Mouse (Mus musculus): ENCODE data around the gene Sec14l5. TPM values are rescaled to one million over a fixed set of nuclear protein-coding genes. Genes with fewer than 3 reads are reported as not detected.

Gene Sec14l5
- total RNA-seq, 1 experiment from 2014 or later, result not detected

DNA sequence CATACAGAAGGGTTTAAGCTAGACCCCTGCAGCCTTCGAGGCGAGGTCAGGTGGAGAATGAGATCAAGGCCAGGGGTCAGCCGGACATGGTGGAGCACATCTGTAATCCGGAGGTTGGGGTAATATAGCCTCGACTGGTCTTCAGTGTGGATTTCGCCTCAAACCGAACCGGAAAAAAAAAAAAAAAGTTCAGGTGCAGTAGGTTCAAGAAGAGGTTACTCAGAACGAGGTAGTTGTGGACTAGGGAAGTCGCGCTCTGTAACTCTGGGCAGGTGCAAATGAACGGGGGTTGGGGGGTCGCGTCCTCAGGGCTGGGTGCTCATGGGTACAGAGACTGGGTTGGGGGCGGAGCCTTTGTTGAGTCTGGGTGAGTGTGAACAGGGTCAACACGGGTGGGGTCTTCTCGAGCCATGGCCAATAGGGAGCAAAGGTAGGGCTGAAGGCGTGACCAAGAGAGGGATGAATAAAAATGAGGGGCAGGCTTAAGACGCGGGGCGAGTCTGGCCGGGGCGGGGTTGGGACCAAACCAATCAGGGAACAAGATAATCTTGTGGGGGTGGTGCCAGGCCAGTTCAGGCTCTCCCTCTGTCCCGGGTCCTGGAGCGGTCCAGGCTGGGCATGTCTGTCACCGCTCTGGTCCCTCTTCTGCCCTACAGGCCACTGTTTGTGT is 407 bp upstream of the Sec14l5 start:
- 0 out of 2 replicates have a peak, but pooled peaks have one; percentile 6 for ATAC-seq (replicated peaks; ENCODE audit: insufficient number of reproducible peaks, low FRiP score, low TSS enrichment, poor library complexity, severe bottlenecking)

- ATAC-seq (replicated peaks; ENCODE audit: insufficient number of reproducible peaks, low FRiP score, low TSS enrichment, poor library complexity, severe bottlenecking), result no peak
Observed at GRCm38 (mm10) chr16:5150544-5150943, 3.6 kb downstream of the Sec14l5 start.

DNA sequence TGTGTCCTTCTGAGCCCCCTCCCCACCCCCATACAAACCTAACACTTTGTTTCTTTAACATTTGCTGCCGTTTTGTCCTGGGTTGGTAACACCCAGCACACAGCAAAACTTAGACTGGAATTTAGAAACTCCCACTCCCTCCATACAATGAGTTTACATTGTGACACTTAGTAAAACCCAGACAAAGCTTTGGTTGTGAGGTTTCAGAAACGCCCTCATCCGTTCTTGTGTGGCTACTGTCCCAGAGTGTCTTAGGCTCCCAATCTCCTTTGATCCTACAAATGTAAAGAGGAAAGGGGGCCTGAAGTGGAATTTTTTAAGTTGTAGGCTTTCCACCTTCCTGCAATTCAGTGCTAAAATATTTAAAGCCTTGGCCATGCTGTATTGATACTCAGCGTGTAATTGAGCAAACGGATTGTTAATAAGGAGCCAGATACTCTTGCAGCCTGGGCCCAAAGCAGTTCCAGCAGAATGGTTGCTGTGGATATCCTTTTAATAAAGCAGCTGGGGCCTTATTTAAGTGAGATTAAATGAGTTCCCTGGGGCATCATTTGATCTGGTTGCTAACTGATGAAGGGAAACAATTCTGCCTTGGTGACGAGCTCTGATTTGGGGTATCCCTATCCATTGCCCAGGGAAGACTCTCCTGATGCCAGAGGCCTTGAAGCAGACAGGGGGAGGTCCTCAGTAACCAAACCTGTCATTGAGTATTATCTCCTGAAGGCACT is 6.6 kb downstream of the Sec14l5 start:
- ATAC-seq (replicated peaks; ENCODE audit: insufficient number of reproducible peaks, low FRiP score, low TSS enrichment, poor library complexity, severe bottlenecking), result no peak

- ATAC-seq (replicated peaks; ENCODE audit: insufficient number of reproducible peaks, low FRiP score, low TSS enrichment, poor library complexity, severe bottlenecking), result no peak
Observed at GRCm38 (mm10) chr16:5155014-5155413, 8.1 kb downstream of the Sec14l5 start.

GRCm38 (mm10) chr16:5156495-5156894 is 9.6 kb downstream of the Sec14l5 start:
- no peak for ATAC-seq (replicated peaks; ENCODE audit: insufficient number of reproducible peaks, low FRiP score, low TSS enrichment, poor library complexity, severe bottlenecking)

GRCm38 (mm10) chr16:5157113-5157512 is 10.2 kb downstream of the Sec14l5 start:
- ATAC-seq (replicated peaks; ENCODE audit: insufficient number of reproducible peaks, low FRiP score, low TSS enrichment, poor library complexity, severe bottlenecking), result no peak

GRCm38 (mm10) chr16:5159248-5159647 is 12.3 kb downstream of the Sec14l5 start:
- no peak for ATAC-seq (replicated peaks; ENCODE audit: insufficient number of reproducible peaks, low FRiP score, low TSS enrichment, poor library complexity, severe bottlenecking)

DNA sequence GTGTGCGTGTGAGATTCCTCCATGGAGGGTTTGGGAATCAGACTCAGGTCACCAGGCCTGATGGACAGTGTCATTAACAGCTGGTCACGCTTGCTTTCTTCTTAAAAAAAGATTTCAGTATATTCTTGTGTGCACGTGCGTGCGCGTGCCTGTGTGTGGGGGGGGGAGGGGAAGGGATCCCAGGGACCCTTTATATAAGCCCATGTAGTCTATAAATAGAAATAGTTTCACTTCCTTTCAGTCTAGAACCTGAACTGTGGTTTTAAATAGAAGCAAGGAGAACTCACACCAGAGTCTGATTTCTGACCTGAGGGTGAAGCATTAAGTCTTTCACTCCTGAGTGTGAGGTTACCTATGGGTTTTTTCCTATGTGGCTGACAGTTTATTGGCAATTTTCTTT is 17.4 kb downstream of the Sec14l5 start:
- no peak for ATAC-seq (replicated peaks; ENCODE audit: insufficient number of reproducible peaks, low FRiP score, low TSS enrichment, poor library complexity, severe bottlenecking)

- ATAC-seq (replicated peaks; ENCODE audit: insufficient number of reproducible peaks, low FRiP score, low TSS enrichment, poor library complexity, severe bottlenecking), result no peak
Observed at GRCm38 (mm10) chr16:5168038-5168437, 21.1 kb downstream of the Sec14l5 start.

DNA sequence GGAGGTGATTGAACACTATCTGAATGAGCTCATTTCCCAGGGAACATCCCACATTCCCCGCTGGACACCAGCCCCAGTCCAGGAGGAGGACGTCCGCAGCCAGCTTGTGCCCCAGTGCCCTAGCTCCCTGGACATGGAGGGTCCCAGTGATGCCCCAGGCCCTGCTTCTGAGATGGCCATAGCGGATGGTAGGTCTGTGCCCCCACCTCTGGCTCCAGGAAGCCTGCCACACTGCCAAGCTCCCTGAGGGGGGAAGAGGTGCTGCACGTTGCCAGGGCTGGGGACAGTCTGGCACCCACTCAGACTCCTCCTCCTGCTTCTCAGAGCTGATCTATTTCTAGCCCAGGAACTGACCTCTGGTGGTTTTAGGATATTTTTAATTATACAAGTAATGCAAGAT is 21.9 kb downstream of the Sec14l5 start:
- ATAC-seq (replicated peaks; ENCODE audit: insufficient number of reproducible peaks, low FRiP score, low TSS enrichment, poor library complexity, severe bottlenecking), result no peak

- ATAC-seq (replicated peaks; ENCODE audit: insufficient number of reproducible peaks, low FRiP score, low TSS enrichment, poor library complexity, severe bottlenecking), result no peak
Observed at GRCm38 (mm10) chr16:5172636-5173035, 25.7 kb downstream of the Sec14l5 start.

- no peak for ATAC-seq (replicated peaks; ENCODE audit: insufficient number of reproducible peaks, low FRiP score, low TSS enrichment, poor library complexity, severe bottlenecking)
Observed at GRCm38 (mm10) chr16:5183310-5183975, 36.5 kb downstream of the Sec14l5 start.

DNA sequence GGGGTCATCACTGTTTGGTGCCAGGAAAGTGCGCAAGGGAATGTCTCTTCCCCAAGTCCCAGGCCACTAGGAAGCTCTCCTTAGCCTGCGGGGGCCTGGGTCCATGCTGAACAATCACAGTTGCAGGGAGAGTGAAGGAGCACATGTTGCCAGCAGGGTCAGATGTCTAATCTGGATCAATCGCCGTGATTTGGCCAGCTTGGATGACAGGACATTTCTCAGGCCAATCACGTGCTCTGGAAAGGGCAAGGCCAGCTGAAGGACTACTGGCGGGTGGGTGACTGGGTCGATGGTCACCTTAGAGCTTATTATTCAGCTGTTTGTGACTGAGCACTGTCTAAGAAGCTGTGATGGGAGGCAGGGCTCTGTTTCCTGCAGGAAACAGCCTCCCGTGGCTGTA is 37.2 kb downstream of the Sec14l5 start:
- ATAC-seq (replicated peaks; ENCODE audit: insufficient number of reproducible peaks, low FRiP score, low TSS enrichment, poor library complexity, severe bottlenecking), result no peak

DNA sequence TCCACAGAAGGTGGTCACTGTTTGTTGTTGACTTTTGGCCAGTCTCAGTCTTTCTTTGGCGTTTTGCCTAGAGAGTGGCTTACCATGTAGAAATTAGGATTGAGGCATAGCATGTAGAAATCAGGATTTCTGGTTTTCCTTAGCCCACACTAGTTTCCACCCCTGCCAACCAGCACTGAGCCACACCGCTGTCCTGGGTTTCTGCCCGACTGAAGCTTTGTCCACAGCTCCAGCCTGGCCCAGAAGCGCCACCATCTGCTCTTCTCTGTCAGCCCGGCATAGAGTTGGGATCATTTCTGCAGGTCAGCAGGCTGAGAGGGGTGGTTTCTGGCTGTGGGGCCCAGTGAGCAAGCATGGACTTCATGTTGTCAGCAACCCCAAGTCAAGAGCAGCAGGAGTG is 38.0 kb downstream of the Sec14l5 start:
- ATAC-seq (replicated peaks; ENCODE audit: insufficient number of reproducible peaks, low FRiP score, low TSS enrichment, poor library complexity, severe bottlenecking), result no peak

DNA sequence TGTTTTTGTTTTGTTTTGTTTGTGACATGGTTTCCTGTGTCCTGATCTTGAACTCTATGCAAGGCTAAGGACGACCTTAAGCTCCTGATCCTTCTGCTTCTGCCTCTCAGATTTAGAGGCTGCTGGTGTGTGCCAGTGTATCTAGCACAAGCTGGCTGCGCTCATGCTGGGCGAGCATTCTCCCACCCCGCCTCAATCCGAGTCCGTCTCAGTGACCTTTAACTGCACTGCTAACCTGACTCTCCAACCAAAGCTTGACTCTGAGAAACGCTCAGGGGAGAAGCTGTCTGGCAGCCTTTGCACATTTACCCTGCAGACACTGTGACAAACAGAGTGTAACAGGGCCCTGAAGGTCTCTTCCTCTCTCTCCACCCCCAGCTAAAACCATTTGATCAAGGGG is 38.8 kb downstream of the Sec14l5 start:
- no peak for ATAC-seq (replicated peaks; ENCODE audit: insufficient number of reproducible peaks, low FRiP score, low TSS enrichment, poor library complexity, severe bottlenecking)

GRCm38 (mm10) chr16:5186234-5186633 is 39.3 kb downstream of the Sec14l5 start:
- no peak for ATAC-seq (replicated peaks; ENCODE audit: insufficient number of reproducible peaks, low FRiP score, low TSS enrichment, poor library complexity, severe bottlenecking)

GRCm38 (mm10) chr16:5195080-5195479 is 48.2 kb downstream of the Sec14l5 start:
- peak; percentile 52; the same call in 1 of the 2 replicates for ATAC-seq (replicated peaks; ENCODE audit: insufficient number of reproducible peaks, low FRiP score, low TSS enrichment, poor library complexity, severe bottlenecking)

- no peak for ATAC-seq (replicated peaks; ENCODE audit: insufficient number of reproducible peaks, low FRiP score, low TSS enrichment, poor library complexity, severe bottlenecking)
Observed at GRCm38 (mm10) chr16:5202681-5203080, 55.8 kb downstream of the Sec14l5 start.

DNA sequence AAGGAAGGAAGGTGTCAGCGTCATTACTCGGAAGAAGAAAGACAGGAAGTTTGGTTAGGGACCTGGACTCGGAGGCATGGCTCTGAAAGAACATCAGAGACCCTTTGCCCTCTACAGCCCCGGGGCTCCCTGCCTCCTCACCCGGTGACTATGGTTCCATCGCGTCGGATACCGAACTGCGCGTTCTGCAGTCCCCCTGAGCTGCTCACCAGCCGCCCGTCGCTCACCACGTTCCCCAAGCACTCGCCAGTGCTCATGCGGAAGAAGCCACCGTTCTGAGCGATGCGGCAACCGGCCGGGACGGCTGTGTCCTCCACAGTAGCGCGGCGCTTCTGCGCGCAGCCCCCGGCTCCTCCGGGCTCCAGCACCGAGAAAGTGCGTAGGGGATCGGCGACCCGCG is 56.3 kb downstream of the Sec14l5 start:
- no peak; the same call in 1 of the 2 replicates for ATAC-seq (replicated peaks; ENCODE audit: insufficient number of reproducible peaks, low FRiP score, low TSS enrichment, poor library complexity, severe bottlenecking)
